Mouse (Mus musculus) megakaryocyte, embryonic 14.5 days (primary cell): Measurements from ENCODE around the gene Hif1an. TPM values are rescaled to one million over a fixed set of nuclear protein-coding genes. Genes with fewer than 3 reads are reported as not detected.

Experiments
- H3K27me3 ChIP-seq: replicated peaks from 2 replicates; pipeline ENCODE3; 2012; ENCODE audit warnings: inconsistent platforms
- H3K36me3 ChIP-seq: replicated peaks from 2 replicates; pipeline ENCODE3; 2012; ENCODE audit warnings: low read length, inconsistent platforms, mixed read lengths
- H3K4me1 ChIP-seq: 2 replicates; pipeline ENCODE4 v1.6.1; 2012; ENCODE audit warnings: inconsistent platforms
- H3K4me3 ChIP-seq: replicated peaks from 2 replicates; pipeline ENCODE3; 2012; ENCODE audit warnings: moderate library complexity, mild to moderate bottlenecking, inconsistent platforms
- H3K9me3 ChIP-seq: 2 replicates; pipeline ENCODE4 v1.6.1; 2012; ENCODE audit warnings: inconsistent platforms
- FLI1 ChIP-seq: IDR thresholded peaks from 2 replicates; pipeline ENCODE4 v1.6.1; 2012; ENCODE audit warnings: low read length, inconsistent platforms, mixed read lengths
- GATA1 ChIP-seq: IDR thresholded peaks from 3 replicates; pipeline ENCODE4 v1.6.1; 2012; ENCODE audit warnings: mixed read lengths, low read length, inconsistent platforms, borderline replicate concordance
- polyA plus RNA-seq: library from polyadenylated mRNA; stranded (reverse); fragments of >175 nt; gene quantifications from 2 replicates; pipeline ENCODE4 v1.2.3, GENCODE M21; 2012; ENCODE audit warnings: low replicate concordance; ENCODE audit not compliant: insufficient read depth

Hif1an gene
- polyA plus RNA-seq, 1 experiment: 2.9 TPM

DNA sequence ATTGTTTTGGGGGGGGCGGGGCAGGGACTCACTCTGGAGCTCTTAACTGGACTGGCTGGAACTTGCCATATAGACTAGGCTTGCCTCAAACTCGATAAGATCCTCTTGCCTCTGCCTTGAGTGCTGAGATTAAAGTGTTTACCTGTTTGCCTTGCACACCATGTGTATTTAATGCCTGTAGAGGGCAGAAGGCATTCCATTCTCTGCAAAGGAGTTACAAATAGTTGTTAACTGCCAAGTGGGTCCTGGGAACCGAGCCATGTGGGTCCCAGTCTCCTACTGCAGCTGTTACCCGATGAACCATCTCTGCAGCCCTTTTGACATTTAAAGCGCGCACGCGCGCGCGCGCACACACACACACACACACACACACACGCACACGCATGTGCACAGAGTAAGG lies 1.4 kb downstream of the Hif1an start:
- Histone ChIP-seq H3K27me3 (no peaks in the 10 kb centered on the region), H3K9me3 (no peaks in the 10 kb centered on the region), H3K4me1 (peaks cover 12% of the 10 kb centered on the region), H3K36me3 (peaks cover 50% of the 10 kb centered on the region), H3K4me3 (no peak overlapping the region)
- TF ChIP-seq FLI1 (no peak), GATA1 (no peak)

DNA sequence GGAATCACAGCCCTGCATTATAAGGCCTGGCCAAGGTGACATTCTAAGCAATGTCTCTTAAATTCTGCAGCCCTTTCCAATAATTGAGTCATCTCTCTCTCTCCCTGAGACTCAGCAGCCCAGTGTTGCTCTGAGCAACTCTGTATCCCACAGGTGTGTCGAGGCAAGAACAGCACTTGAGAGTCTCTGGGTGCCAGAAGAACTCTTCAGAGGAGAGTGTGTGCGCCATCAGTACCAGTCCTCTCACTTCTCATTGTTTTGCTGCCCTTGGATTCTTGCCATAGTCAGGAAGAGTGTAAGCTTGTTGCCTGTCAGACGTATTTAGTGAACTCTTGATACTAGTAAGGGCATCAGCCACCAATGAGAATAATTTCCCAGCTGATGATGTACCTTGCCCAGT lies 5.1 kb downstream of the Hif1an start:
- Histone ChIP-seq H3K4me1 (peaks cover 19% of the 10 kb centered on the region), H3K4me3 (no peak overlapping the region), H3K9me3 (no peaks in the 10 kb centered on the region), H3K36me3 (peaks cover 88% of the 10 kb centered on the region), H3K27me3 (no peaks in the 10 kb centered on the region)
- TF ChIP-seq FLI1 (no peak), GATA1 (no peak)

DNA sequence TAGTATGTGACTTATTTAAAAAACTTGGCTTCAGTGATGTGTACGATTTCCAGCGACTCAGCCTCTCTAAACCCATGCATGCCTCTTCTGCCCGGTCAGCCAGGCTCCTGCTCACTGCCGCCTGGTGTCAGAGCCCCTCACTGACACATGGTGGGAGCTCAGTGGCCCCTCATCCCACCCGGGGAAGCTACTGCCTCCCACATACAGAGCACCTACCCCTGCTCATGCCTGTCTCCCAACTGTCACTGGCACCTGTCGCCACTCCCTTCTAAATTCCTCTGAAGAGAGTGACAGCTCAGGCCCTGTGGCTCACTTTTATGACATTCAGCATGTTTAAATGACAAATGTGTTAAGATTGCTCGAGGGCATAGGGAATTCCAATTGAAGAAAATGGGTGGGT lies 13.6 kb downstream of the Hif1an start:
- peaks cover 64% of the 10 kb centered on the region for H3K36me3 ChIP-seq
- H3K9me3 ChIP-seq: no peaks in the 10 kb centered on the region
- H3K4me3 ChIP-seq: no peak overlapping the region
- peaks cover 17% of the 10 kb centered on the region for H3K4me1 ChIP-seq
- peaks cover 4% of the 10 kb centered on the region for H3K27me3 ChIP-seq
- TF ChIP-seq FLI1: no peak
- no peak for TF ChIP-seq GATA1

DNA sequence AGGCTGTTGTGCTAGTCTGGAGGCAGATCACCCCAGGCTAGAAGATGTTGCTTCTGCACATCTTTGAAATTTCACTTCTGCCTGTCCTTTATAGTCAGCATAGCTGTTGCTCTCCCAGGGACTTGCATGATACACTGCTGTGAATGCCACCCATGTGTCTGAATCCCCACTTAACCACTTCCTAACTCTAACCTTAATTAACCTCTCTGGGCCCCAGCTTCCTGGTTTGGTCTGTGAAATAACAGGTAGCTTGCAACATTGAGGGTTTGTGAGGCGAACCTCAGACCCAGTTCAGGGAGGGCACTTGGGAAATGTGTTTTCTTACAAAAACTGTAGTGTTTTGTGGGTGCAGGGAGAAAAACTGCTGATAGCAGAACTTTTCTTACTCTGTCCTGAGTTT lies 15.4 kb downstream of the Hif1an start:
- H3K36me3 ChIP-seq: peaks cover 46% of the 10 kb centered on the region
- TF ChIP-seq GATA1 (no peak), FLI1 (no peak)
- H3K4me3 ChIP-seq: no peak overlapping the region
- H3K9me3 ChIP-seq: no peaks in the 10 kb centered on the region
- H3K4me1 ChIP-seq: peaks cover 20% of the 10 kb centered on the region
- H3K27me3 ChIP-seq: peaks cover 4% of the 10 kb centered on the region

DNA sequence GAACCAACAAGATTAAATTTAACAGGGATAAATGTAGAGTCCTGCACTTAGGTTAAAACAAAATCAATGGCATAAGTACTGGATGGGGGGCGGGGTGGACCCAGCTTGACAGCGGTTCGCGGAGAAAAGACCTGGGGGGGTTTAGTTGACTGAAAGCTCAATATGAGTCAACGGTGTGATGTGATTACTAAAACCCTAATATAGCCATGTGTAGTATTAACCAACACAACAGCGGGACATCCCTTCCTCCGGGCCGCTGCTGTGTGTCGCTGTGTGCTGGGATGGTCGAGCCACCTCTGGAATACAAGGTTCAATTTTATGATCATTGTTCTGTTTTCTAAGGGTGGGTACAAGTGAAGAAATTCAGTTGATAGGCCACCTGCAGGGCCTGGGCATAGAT lies 19.5 kb downstream of the Hif1an start:
- Histone ChIP-seq H3K27me3 (peaks cover 41% of the 10 kb centered on the region), H3K4me3 (no peak overlapping the region), H3K36me3 (peaks cover 6% of the 10 kb centered on the region), H3K4me1 (peaks cover 21% of the 10 kb centered on the region), H3K9me3 (no peaks in the 10 kb centered on the region)
- TF ChIP-seq FLI1 (no peak), GATA1 (no peak)

DNA sequence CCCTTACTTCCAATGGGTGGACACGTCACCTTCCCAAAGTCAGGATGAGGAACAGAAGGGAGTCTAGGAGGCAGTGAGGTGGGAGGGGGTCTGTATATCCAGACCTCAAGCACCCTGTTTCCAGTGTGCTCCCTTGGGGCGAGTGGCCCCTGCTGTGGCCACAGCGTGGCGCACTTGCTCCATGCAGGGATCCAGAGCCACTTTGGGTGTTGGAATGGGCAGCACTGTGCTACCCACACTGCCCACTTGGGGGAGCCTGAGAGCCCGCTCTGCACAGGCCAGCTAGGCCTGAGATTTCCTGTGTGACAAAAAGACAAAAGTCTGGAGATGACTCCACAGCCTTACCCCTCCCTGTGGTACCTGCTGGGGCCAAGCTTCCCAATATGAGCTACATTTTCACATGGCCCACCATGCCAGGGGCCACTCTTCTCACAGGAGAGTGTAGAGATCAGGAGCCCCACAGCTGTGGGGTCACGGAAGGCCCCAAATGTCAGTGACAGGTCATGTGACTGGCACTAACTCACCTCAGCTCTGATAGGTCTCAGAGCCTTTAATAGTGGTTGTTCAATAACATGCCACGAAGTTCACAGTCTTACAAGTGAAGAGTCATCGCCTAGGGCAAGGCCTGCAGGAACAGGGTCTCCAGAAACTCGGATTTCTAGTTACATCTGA lies 20.1 kb downstream of the Hif1an start:
- no peak for TF ChIP-seq FLI1
- TF ChIP-seq GATA1: no peak
- Histone ChIP-seq H3K27me3 (peaks cover 46% of the 10 kb centered on the region), H3K4me1 (peaks cover 16% of the 10 kb centered on the region), H3K36me3 (no peaks in the 10 kb centered on the region), H3K4me3 (no peak overlapping the region), H3K9me3 (no peaks in the 10 kb centered on the region)

DNA sequence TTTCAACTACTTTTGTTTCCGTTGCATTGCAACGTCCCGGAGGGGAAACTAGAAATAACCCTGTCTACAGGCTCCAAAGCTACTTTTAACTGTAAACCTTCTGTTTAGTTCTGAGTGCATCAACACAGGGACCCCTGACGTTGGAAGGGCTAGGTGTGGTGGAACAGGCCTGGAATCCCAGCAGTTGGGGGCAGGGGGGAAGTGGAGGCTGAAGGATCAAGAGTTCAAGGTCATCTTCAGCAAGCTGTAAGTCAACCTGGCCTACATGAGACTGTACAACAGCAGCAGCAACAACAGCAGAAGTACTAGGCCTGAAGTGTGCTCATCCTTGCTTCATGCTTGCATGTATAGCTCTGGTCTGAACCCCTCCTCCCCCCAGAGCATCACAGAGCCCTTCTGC lies 25.4 kb downstream of the Hif1an start:
- Histone ChIP-seq H3K4me1 (peaks cover 3% of the 10 kb centered on the region; the same call in 1 of the 2 replicates), H3K36me3 (no peaks in the 10 kb centered on the region), H3K27me3 (peaks cover 78% of the 10 kb centered on the region), H3K9me3 (peaks cover 1% of the 10 kb centered on the region; the same call in 1 of the 2 replicates), H3K4me3 (no peak overlapping the region)
- TF ChIP-seq FLI1: no peak

DNA sequence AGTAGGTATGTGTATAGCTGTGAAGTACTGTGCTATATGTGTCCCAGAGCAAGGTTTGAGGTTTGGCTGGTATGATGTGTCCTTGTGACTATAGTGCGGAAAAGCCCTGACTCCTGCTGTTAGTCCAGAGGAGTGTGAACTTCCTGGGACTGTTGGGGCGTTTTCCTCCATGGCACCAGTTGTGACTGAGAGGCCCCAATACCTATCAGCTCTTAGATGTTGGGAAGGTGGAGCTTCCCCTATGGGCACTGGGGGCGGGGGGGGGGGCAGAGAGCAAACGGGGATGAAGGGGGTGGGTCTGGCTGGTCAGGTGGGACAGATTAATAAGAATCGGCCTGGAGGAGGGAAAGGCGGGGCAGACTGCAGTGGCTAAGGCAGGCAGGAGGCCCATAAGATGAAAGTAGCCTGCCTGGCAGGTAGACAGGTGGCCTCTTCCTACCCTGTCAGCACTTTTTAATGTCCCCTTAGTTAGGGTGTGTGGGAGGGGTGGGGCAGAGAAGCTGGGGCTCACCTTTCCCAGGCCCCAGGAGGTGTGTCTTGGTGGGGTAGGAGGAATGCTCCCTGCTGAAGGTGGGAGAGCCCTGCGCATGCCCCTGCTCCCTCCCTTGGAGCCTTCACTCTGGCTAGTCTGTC lies 27.1 kb downstream of the Hif1an start:
- TF ChIP-seq FLI1 (no peak), GATA1 (no peak)
- Histone ChIP-seq H3K4me1 (peaks cover 3% of the 10 kb centered on the region; the same call in 1 of the 2 replicates), H3K36me3 (no peaks in the 10 kb centered on the region), H3K9me3 (peaks cover 9% of the 10 kb centered on the region), H3K27me3 (peaks cover 66% of the 10 kb centered on the region), H3K4me3 (no peak overlapping the region)

DNA sequence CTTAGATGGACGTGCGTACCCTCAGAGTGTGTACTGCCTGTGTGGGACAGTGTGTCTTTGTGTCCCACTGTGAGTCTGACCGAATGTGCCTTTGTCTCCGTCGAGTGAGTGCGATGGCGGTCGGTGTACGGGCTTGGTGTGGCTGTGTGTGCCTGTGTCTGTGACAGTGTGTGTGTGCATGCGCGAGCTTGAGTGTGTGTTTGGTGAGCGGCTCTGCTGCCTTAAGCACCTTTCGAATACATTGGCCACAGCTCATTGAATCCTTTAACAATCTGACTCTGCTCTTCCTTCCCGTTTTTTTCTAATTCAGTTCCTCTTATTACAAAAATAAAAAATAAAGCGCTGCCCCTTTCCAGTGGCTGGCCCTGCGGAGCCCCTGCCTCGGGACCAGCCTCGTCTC lies 28.3 kb downstream of the Hif1an start:
- no peak for TF ChIP-seq GATA1
- no peak for TF ChIP-seq FLI1
- no peaks in the 10 kb centered on the region for H3K36me3 ChIP-seq
- peaks cover 9% of the 10 kb centered on the region for H3K9me3 ChIP-seq
- peak overlapping the region; percentile 42 for H3K4me3 ChIP-seq
- peaks cover 3% of the 10 kb centered on the region; the same call in 1 of the 2 replicates for H3K4me1 ChIP-seq
- H3K27me3 ChIP-seq: peaks cover 53% of the 10 kb centered on the region

DNA sequence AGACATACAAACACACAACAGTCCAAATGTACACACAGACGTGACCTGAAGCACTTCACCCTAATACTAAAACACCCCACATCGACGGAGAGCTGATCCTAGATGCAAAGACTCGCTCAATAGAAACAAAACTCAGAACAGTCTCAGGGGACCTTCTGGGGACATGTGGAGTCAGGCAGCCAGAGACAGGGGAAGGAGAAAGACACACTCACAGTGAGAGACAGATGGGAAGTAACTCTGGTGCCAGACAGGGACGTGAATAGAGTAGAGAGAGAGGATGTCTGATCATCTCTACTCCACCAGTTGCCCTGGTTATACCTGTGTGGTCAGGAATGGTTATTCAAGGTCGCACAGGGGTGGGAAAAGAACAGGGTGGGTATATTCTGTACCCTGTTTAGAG lies 29.0 kb downstream of the Hif1an start:
- Histone ChIP-seq H3K36me3 (no peaks in the 10 kb centered on the region), H3K4me1 (peaks cover 3% of the 10 kb centered on the region; the same call in 1 of the 2 replicates), H3K9me3 (peaks cover 9% of the 10 kb centered on the region), H3K4me3 (no peak overlapping the region), H3K27me3 (peaks cover 53% of the 10 kb centered on the region)
- TF ChIP-seq GATA1 (no peak), FLI1 (no peak)
